Mouse (Mus musculus) MEL (cell line): ENCODE measurements at regions not wholly inside any gene's neighbourhood (a gene's known extent, or its start where the extent isn't known, plus 50 kb on each side); places are given as distances from the start of the nearest gene placed in this dataset.

Experiments used
- CTCF ChIP-seq, 3 experiments: IDR thresholded peaks in 2 of 3; conservative IDR thresholded peaks in 1 of 3; 2 replicates each; pipeline ENCODE4 v1.5.1; 2011 to 2012; ENCODE audit warnings: low read length in 3 of 3, low read depth in 2 of 3, mild to moderate bottlenecking in 2 of 3, improper control_type of control experiment in 1 of 3, inconsistent platforms in 1 of 3, mixed read lengths in 1 of 3, moderate library complexity in 1 of 3; ENCODE audit not compliant: control insufficient read depth in 1 of 3, insufficient read depth in 1 of 3, poor library complexity in 1 of 3, severe bottlenecking in 1 of 3
- MAX ChIP-seq: IDR thresholded peaks from 2 replicates; pipeline ENCODE4 v1.6.1; 2011; ENCODE audit warnings: low read length, improper control_type of control experiment
- USF1 ChIP-seq: IDR thresholded peaks from 2 replicates; pipeline ENCODE4 v1.6.1; 2014; ENCODE audit warnings: low read depth, mild to moderate bottlenecking, inconsistent platforms, low read length, improper control_type of control experiment, moderate library complexity
- ZC3H11A ChIP-seq: IDR thresholded peaks from 2 replicates; pipeline ENCODE4 v1.6.1; 2012; ENCODE audit warnings: low read depth, mild to moderate bottlenecking, inconsistent platforms, low read length, improper control_type of control experiment

- TF ChIP-seq ZC3H11A (no peak), CTCF (IDR thresholded peaks at IDR 0.05 in 2 of 3, conservative IDR thresholded peaks at IDR 0.05 in 1 of 3; ENCODE audit: control insufficient read depth in 1 of 3, insufficient read depth in 1 of 3, low read depth in 2 of 3, low read length in 3 of 3, poor library complexity in 1 of 3, severe bottlenecking in 1 of 3) (no peak), USF1 (no peak), MAX (no peak)
Measured at GRCm38 (mm10) chr3:6087267-6087666, 336.7 kb downstream of the Gm8797 start.
